ENCODE assay signal across 8 mouse cellular contexts in genomic region chr3:149705724-149706123, GRCm38 (mm10).
A peak's percentile ranks its signal among the peaks of the same experiment; 100 is the strongest.
DNase-seq lines count a peak whose midpoint lies in the region; ATAC-seq and TF ChIP-seq lines count a peak whose summit lies in the region.
"Had no signal": no experiment of that assay in that cellular context is flagged by ENCODE, and none has a peak within 500 bp of the region (broad histone marks: within the 10 kb centered on the region; RNA-seq: fewer than 3 reads in every experiment).

No protein-coding gene starts in this region.

- TF ChIP-seq POLR2A in kidney, adult 2 months (IDR thresholded peaks at IDR 0.05; ENCODE audit: low read depth, low read length): no peak

- no peak overlapping the region for H3K9ac ChIP-seq in kidney, postnatal 0 days (ENCODE audit: low read depth, low read length)
- H3K9ac ChIP-seq in forebrain, postnatal 0 days: 0 out of 2 replicates have a peak overlapping the region, but pooled peaks have one; percentile 15
- H3K9ac ChIP-seq in intestine, embryonic 16.5 days (ENCODE audit: low read depth, low read length): no peak overlapping the region

- no peaks in the 10 kb centered on the region for H3K9me3 ChIP-seq in kidney, postnatal 0 days (replicated peaks; ENCODE audit: low read length)
- H3K9me3 ChIP-seq in forebrain, postnatal 0 days (ENCODE audit: low read length): no peaks in the 10 kb centered on the region
- no peaks in the 10 kb centered on the region for H3K9me3 ChIP-seq in intestine, embryonic 16.5 days (ENCODE audit: control insufficient read depth, low read length)

- peak; percentile 58 for DNase-seq in kidney, postnatal 0 days (ENCODE audit: low spot score)
- DNase-seq in kidney, adult 2 months: no peak
- DNase-seq in forebrain, postnatal 0 days: peak; percentile 65
- DNase-seq in layer of hippocampus, postnatal 36 days: peak; percentile 21 to 40
- DNase-seq in right cerebral cortex, adult 18-20 months: peak; percentile 11
- DNase-seq in adrenal gland, postnatal 14 days: no peak
- DNase-seq: thymus, adult 18-20 months had no signal

- no peak for ATAC-seq in kidney, postnatal 0 days (replicated peaks; ENCODE audit: low FRiP score, low read depth)
- peak; percentile 66 for ATAC-seq in forebrain, postnatal 0 days
- ATAC-seq in intestine, embryonic 16.5 days: no peak

- peak overlapping the region; percentile 58 for H3K4me2 ChIP-seq in kidney, postnatal 0 days (ENCODE audit: low read length)
- H3K4me2 ChIP-seq in forebrain, postnatal 0 days (ENCODE audit: low read depth): peak overlapping the region; percentile 41
- no peak overlapping the region for H3K4me2 ChIP-seq in intestine, embryonic 16.5 days (ENCODE audit: low read depth, low read length)

- no peaks in the 10 kb centered on the region for H3K36me3 ChIP-seq in kidney, postnatal 0 days (ENCODE audit: insufficient read depth, low read length)
- H3K36me3 ChIP-seq in kidney, adult 2 months (ENCODE audit: control insufficient read depth, insufficient read depth, low read length): no peaks in the 10 kb centered on the region
- no peaks in the 10 kb centered on the region for H3K36me3 ChIP-seq in forebrain, postnatal 0 days (ENCODE audit: insufficient read depth)
- no peaks in the 10 kb centered on the region for H3K36me3 ChIP-seq in intestine, embryonic 16.5 days (ENCODE audit: control insufficient read depth, insufficient read depth, low read length)

- H3K27me3 ChIP-seq in kidney, postnatal 0 days (ENCODE audit: insufficient read depth, low read length): no peaks in the 10 kb centered on the region
- H3K27me3 ChIP-seq in kidney, adult 2 months (replicated peaks; ENCODE audit: control insufficient read depth, insufficient read depth, low read length): no peaks in the 10 kb centered on the region
- no peaks in the 10 kb centered on the region for H3K27me3 ChIP-seq in forebrain, postnatal 0 days (ENCODE audit: insufficient read depth, low read length)
- no peaks in the 10 kb centered on the region for H3K27me3 ChIP-seq in intestine, embryonic 16.5 days (replicated peaks; ENCODE audit: control insufficient read depth, insufficient read depth, low read length)

- peak; percentile 53 for TF ChIP-seq CTCF in kidney, postnatal 0 days (IDR thresholded peaks at IDR 0.05; ENCODE audit: low read depth)
- no peak for TF ChIP-seq CTCF in kidney, adult 2 months (conservative IDR thresholded peaks at IDR 0.05; ENCODE audit: insufficient read depth, insufficient read length, low read depth, low read length)
- TF ChIP-seq CTCF in forebrain, postnatal 0 days (IDR thresholded peaks at IDR 0.05; ENCODE audit: low read depth): peak; percentile 59

- H3K4me1 ChIP-seq in kidney, postnatal 0 days (replicated peaks; ENCODE audit: insufficient read depth, low read length): no peaks in the 10 kb centered on the region
- H3K4me1 ChIP-seq in kidney, adult 2 months (ENCODE audit: control insufficient read depth, insufficient read depth, low read length): no peaks in the 10 kb centered on the region
- no peaks in the 10 kb centered on the region for H3K4me1 ChIP-seq in forebrain, postnatal 0 days (ENCODE audit: insufficient read depth)
- H3K4me1 ChIP-seq in intestine, embryonic 16.5 days (ENCODE audit: control insufficient read depth, insufficient read depth, low read length): no peaks in the 10 kb centered on the region

- H3K27ac ChIP-seq in kidney, postnatal 0 days: no peak overlapping the region
- H3K27ac ChIP-seq in kidney, adult 2 months (ENCODE audit: insufficient read depth, low read depth, low read length): no peak overlapping the region
- H3K27ac ChIP-seq in forebrain, postnatal 0 days (ENCODE audit: low read depth, low read length): no peak overlapping the region
- H3K27ac ChIP-seq in intestine, embryonic 16.5 days (ENCODE audit: low read length): no peak overlapping the region

- WGBS in kidney, postnatal 0 days: 37% methylated on average over 10 of the region's 10 CpGs
- WGBS in kidney, adult 2 months: 36% methylated on average over 10 of the region's 10 CpGs
- WGBS in forebrain, postnatal 0 days: 48% methylated on average over 10 of the region's 10 CpGs
- 89% methylated on average over 10 of the region's 10 CpGs for whole genome bisulfite sequencing in intestine, embryonic 16.5 days

- H3K4me3 ChIP-seq in kidney, postnatal 0 days (replicated peaks; ENCODE audit: low read depth, low read length): peak overlapping the region; percentile 22
- no peak overlapping the region for H3K4me3 ChIP-seq in kidney, adult 2 months (ENCODE audit: insufficient read depth, low read depth, low read length)
- peak overlapping the region; percentile 26 for H3K4me3 ChIP-seq in forebrain, postnatal 0 days (ENCODE audit: low read depth, low read length)
- H3K4me3 ChIP-seq in intestine, embryonic 16.5 days (ENCODE audit: low read length): no peak overlapping the region

Comparison
In these comparisons a context has a peak if more than half of its experiments do, and no peak if none do; other contexts are left out.
1. DNase-seq: peak in kidney, postnatal 0 days (single experiment), forebrain, postnatal 0 days (single experiment), layer of hippocampus, postnatal 36 days (2 of 2) and right cerebral cortex, adult 18-20 months (single experiment); none in kidney, adult 2 months (single experiment) and adrenal gland, postnatal 14 days (single experiment).
2. H3K4me3 ChIP-seq: peak in kidney, postnatal 0 days (single experiment) and forebrain, postnatal 0 days (single experiment); none in kidney, adult 2 months (single experiment) and intestine, embryonic 16.5 days (single experiment).